Mouse (Mus musculus) C2C12 (cell line): Measurements from ENCODE around the gene Sdc4.

Experiments used
- CEBPB ChIP-seq: IDR thresholded peaks from one replicate; pipeline ENCODE4 v1.6.1; 2011; ENCODE audit warnings: low read depth, mild to moderate bottlenecking, control low read depth, moderate library complexity
- CTCF ChIP-seq: IDR thresholded peaks from one replicate; pipeline ENCODE4 v1.5.1; 2011; ENCODE audit not compliant: control insufficient read depth, insufficient read depth, insufficient read length
- MYOG ChIP-seq: IDR thresholded peaks from one replicate; pipeline ENCODE4 v1.6.1; 2011; ENCODE audit not compliant: control insufficient read depth, insufficient read length; ENCODE audit errors: extremely low read depth
- USF1 ChIP-seq: IDR thresholded peaks from one replicate; pipeline ENCODE4 v1.6.1; 2011; ENCODE audit warnings: low read depth, mild to moderate bottlenecking, control low read depth, moderate library complexity

DNA sequence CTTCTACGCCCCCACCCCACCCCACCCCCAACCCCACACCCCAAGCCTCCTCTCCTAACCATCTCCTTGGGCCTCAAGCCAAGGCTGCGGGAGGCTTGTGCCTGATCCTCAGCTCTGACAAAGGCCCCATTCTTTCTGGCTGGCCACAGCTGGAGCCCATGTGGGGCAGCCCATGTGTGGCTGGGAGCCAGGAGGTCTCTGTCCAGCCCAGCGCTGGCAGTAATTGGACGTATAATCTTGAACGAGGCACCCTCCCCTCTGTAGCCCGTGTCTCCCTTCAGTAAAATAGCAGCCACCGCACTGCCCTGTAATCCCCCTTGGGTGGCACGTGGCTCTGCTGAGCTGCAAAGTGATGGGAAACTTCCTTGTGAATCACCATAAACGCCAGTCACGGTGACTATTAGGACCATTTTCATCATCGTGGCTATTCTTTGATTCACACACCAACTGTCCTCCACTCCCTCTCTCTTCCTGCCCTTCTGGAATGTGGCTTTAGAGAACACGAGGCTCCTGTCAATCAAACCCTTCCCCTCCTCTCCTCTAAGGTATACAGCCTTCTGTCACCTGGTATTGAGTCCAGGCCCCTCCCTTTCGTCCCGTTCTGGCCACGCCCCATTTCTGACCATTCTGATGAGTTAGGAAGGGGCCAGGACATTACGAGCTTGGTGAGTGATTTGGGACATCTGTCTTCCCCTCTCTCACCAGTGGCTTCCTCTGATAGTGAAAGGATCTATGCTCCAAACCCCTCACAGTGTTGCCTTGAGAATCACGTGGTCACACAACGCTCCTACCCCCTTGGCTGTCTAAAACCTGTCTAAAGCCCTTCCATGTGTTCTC, 57.5 kb downstream of the Sdc4 start:
- TF ChIP-seq CTCF (no peak), CEBPB (no peak), USF1 (peak; percentile 80), MYOG (no peak)
